Mouse (Mus musculus): ENCODE data around the gene Cd160. TPM values are rescaled to one million over a fixed set of nuclear protein-coding genes. Genes with fewer than 3 reads are reported as not detected.

Cd160 gene
- total RNA-seq, 1 experiment, result 0.36 TPM

GRCm38 (mm10) chr3:96821581-96821980 lies 7.6 kb downstream of the Cd160 start:
- TF ChIP-seq CHD2 (IDR thresholded peaks at IDR 0.05; ENCODE audit: low read depth, low read length) (no peak), HCFC1 (IDR thresholded peaks at IDR 0.05; ENCODE audit: borderline replicate concordance, insufficient read depth, low read length) (no peak), ZC3H11A (IDR thresholded peaks at IDR 0.05; ENCODE audit: borderline replicate concordance, low read depth, low read length) (no peak), MAFK (IDR thresholded peaks at IDR 0.05; ENCODE audit: insufficient read depth, low read depth, low read length) (no peak), ZNF384 (IDR thresholded peaks at IDR 0.05; ENCODE audit: low read depth, low read length) (no peak)
- H3K4me3 ChIP-seq (ENCODE audit: insufficient read depth in 1 of 2, low read depth in 1 of 2, low read length in 2 of 2, poor library complexity in 1 of 2, severe bottlenecking in 1 of 2), result no peak overlapping the region
- no peaks in the 10 kb centered on the region; a peak in 1 of 4 replicates for H3K4me1 ChIP-seq (ENCODE audit: control insufficient read depth in 2 of 2, insufficient read depth in 2 of 2, low read length in 2 of 2, poor library complexity in 1 of 2)
- H3K36me3 ChIP-seq (ENCODE audit: control insufficient read depth, insufficient read depth, low read length, poor library complexity, severe bottlenecking), result no peaks in the 10 kb centered on the region; the same call in 1 of the 2 replicates
- DNase-seq (ENCODE audit: low read depth, low spot score), result no peak
- H3K27ac ChIP-seq (ENCODE audit: insufficient read depth, low read depth, low read length, poor library complexity, severe bottlenecking), result no peak overlapping the region
- H3K9ac ChIP-seq (ENCODE audit: insufficient read depth, low read depth, low read length, poor library complexity, severe bottlenecking), result no peak overlapping the region
- H3K9me3 ChIP-seq (ENCODE audit: control insufficient read depth, insufficient read depth, low read depth, low read length), result no peaks in the 10 kb centered on the region
- in situ Hi-C loops (cut with MboI; ENCODE audit: low sequenced_read_pairs in 2 of 2, unreplicated experiment in 2 of 2), result no loop called here

DNA sequence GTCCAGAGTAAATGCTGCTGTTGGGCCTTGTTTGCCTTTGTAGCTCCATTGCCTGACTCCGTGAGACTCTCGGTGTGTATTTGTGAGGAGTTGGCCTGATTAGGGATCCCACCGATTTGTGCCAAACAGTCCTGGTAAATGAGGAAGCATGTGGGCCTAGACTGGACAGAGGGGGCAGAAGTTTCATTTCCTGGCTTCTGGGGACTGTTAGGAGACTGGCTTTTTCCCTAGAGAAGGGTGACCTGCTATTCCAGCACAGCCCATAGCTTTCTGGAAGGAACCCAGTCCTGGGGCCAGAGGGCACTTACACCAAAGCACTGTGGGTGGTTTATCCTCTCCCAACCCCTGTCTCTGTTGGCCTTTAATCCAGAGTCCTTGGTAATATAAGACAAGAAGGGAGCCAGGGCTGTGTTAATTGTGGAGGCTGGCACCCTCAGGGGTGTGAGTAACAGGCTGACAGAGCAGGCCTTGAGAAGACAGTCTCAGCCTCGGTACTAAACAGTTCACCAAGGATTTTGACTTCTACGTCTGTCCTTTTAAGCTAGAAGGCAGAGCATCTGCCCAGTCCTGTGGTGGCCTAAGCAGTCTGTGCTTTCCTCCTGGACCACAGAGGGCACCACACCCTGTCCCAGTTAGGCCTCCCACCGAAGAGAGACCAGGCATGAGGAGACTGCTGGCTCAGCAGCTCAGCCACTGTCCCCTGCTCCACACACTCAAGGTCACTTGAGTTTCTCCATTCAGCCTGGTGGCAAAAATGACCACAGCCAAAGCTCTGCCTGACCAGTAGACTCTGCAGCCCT lies 8.8 kb downstream of the Cd160 start:
- in situ Hi-C loops (cut with MboI; ENCODE audit: low sequenced_read_pairs in 2 of 2, unreplicated experiment in 2 of 2), result no loop called here
- Histone ChIP-seq H3K4me1 (ENCODE audit: control insufficient read depth in 2 of 2, insufficient read depth in 2 of 2, low read length in 2 of 2, poor library complexity in 1 of 2) (peaks cover 0 to 2% of the 10 kb centered on the region in 2 experiments; a peak in 1 of 4 replicates), H3K27ac (ENCODE audit: insufficient read depth, low read depth, low read length, poor library complexity, severe bottlenecking) (no peak overlapping the region), H3K36me3 (ENCODE audit: control insufficient read depth, insufficient read depth, low read length, poor library complexity, severe bottlenecking) (no peaks in the 10 kb centered on the region; the same call in 1 of the 2 replicates), H3K9me3 (ENCODE audit: control insufficient read depth, insufficient read depth, low read depth, low read length) (no peaks in the 10 kb centered on the region), H3K9ac (ENCODE audit: insufficient read depth, low read depth, low read length, poor library complexity, severe bottlenecking) (no peak overlapping the region), H3K4me3 (ENCODE audit: insufficient read depth in 1 of 2, low read depth in 1 of 2, low read length in 2 of 2, poor library complexity in 1 of 2, severe bottlenecking in 1 of 2) (no peak overlapping the region)
- TF ChIP-seq CHD2 (IDR thresholded peaks at IDR 0.05; ENCODE audit: low read depth, low read length) (no peak), HCFC1 (IDR thresholded peaks at IDR 0.05; ENCODE audit: borderline replicate concordance, insufficient read depth, low read length) (no peak), MAFK (IDR thresholded peaks at IDR 0.05; ENCODE audit: insufficient read depth, low read depth, low read length) (no peak), ZNF384 (IDR thresholded peaks at IDR 0.05; ENCODE audit: low read depth, low read length) (no peak), ZC3H11A (IDR thresholded peaks at IDR 0.05; ENCODE audit: borderline replicate concordance, low read depth, low read length) (no peak)
- DNase-seq (ENCODE audit: low read depth, low spot score), result no peak

DNA sequence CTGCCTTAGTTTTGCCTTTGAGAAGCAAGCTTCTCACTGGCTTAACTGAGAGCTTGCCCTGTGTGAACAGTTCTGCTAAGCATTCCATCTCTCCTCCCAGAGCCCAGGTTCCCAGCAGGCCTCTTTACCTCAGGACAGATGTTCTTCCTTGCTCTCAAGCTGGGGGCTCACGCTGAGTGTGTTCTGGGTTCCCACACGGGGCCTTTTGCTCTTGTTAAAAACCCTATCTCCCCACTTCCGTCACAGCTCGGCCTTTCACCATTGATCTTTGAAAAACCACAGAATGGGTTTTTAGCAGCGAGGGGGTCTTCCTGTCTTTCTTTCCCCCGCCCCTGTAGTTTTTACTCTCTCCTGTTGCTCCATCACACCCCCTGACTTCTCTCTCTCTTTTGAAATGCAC lies 14.8 kb downstream of the Cd160 start:
- Histone ChIP-seq H3K36me3 (ENCODE audit: control insufficient read depth, insufficient read depth, low read length, poor library complexity, severe bottlenecking) (no peaks in the 10 kb centered on the region), H3K9ac (ENCODE audit: insufficient read depth, low read depth, low read length, poor library complexity, severe bottlenecking) (no peak overlapping the region), H3K4me1 (ENCODE audit: control insufficient read depth in 2 of 2, insufficient read depth in 2 of 2, low read length in 2 of 2, poor library complexity in 1 of 2) (peaks cover 0 to 18% of the 10 kb centered on the region in 2 experiments; a peak in 2 of 4 replicates), H3K27ac (ENCODE audit: insufficient read depth, low read depth, low read length, poor library complexity, severe bottlenecking) (no peak overlapping the region), H3K4me3 (ENCODE audit: insufficient read depth in 1 of 2, low read depth in 1 of 2, low read length in 2 of 2, poor library complexity in 1 of 2, severe bottlenecking in 1 of 2) (no peak overlapping the region), H3K9me3 (ENCODE audit: control insufficient read depth, insufficient read depth, low read depth, low read length) (no peaks in the 10 kb centered on the region)
- TF ChIP-seq CHD2 (IDR thresholded peaks at IDR 0.05; ENCODE audit: low read depth, low read length) (no peak), ZNF384 (IDR thresholded peaks at IDR 0.05; ENCODE audit: low read depth, low read length) (no peak), MAFK (IDR thresholded peaks at IDR 0.05; ENCODE audit: insufficient read depth, low read depth, low read length) (no peak), HCFC1 (IDR thresholded peaks at IDR 0.05; ENCODE audit: borderline replicate concordance, insufficient read depth, low read length) (no peak), ZC3H11A (IDR thresholded peaks at IDR 0.05; ENCODE audit: borderline replicate concordance, low read depth, low read length) (no peak)
- in situ Hi-C loops (cut with MboI; ENCODE audit: low sequenced_read_pairs in 2 of 2, unreplicated experiment in 2 of 2), result no loop called here
- no peak for DNase-seq (ENCODE audit: low read depth, low spot score)

GRCm38 (mm10) chr3:96813591-96814244 lies 15.4 kb downstream of the Cd160 start:
- H3K27ac ChIP-seq (ENCODE audit: insufficient read depth, low read depth, low read length, poor library complexity, severe bottlenecking), result no peak overlapping the region
- no peak overlapping the region; a peak in 1 of 4 replicates for H3K4me3 ChIP-seq (ENCODE audit: insufficient read depth in 1 of 2, low read depth in 1 of 2, low read length in 2 of 2, poor library complexity in 1 of 2, severe bottlenecking in 1 of 2)
- no peaks in the 10 kb centered on the region for H3K36me3 ChIP-seq (ENCODE audit: control insufficient read depth, insufficient read depth, low read length, poor library complexity, severe bottlenecking)
- TF ChIP-seq MAFK (IDR thresholded peaks at IDR 0.05; ENCODE audit: insufficient read depth, low read depth, low read length) (no peak), ZNF384 (IDR thresholded peaks at IDR 0.05; ENCODE audit: low read depth, low read length) (no peak), HCFC1 (IDR thresholded peaks at IDR 0.05; ENCODE audit: borderline replicate concordance, insufficient read depth, low read length) (no peak), ZC3H11A (IDR thresholded peaks at IDR 0.05; ENCODE audit: borderline replicate concordance, low read depth, low read length) (no peak), CHD2 (IDR thresholded peaks at IDR 0.05; ENCODE audit: low read depth, low read length) (no peak)
- H3K9ac ChIP-seq (ENCODE audit: insufficient read depth, low read depth, low read length, poor library complexity, severe bottlenecking), result peak overlapping the region; percentile 35; the same call in 1 of the 2 replicates
- DNase-seq (ENCODE audit: low read depth, low spot score), result no peak
- in situ Hi-C loops (cut with MboI; ENCODE audit: low sequenced_read_pairs in 2 of 2, unreplicated experiment in 2 of 2), result no loop called here
- no peaks in the 10 kb centered on the region for H3K9me3 ChIP-seq (ENCODE audit: control insufficient read depth, insufficient read depth, low read depth, low read length)
- H3K4me1 ChIP-seq (ENCODE audit: control insufficient read depth in 2 of 2, insufficient read depth in 2 of 2, low read length in 2 of 2, poor library complexity in 1 of 2), result peaks cover 0 to 18% of the 10 kb centered on the region in 2 experiments; a peak in 2 of 4 replicates
